8 mouse cellular contexts compared by ENCODE assay signal in the genomic region with DNA sequence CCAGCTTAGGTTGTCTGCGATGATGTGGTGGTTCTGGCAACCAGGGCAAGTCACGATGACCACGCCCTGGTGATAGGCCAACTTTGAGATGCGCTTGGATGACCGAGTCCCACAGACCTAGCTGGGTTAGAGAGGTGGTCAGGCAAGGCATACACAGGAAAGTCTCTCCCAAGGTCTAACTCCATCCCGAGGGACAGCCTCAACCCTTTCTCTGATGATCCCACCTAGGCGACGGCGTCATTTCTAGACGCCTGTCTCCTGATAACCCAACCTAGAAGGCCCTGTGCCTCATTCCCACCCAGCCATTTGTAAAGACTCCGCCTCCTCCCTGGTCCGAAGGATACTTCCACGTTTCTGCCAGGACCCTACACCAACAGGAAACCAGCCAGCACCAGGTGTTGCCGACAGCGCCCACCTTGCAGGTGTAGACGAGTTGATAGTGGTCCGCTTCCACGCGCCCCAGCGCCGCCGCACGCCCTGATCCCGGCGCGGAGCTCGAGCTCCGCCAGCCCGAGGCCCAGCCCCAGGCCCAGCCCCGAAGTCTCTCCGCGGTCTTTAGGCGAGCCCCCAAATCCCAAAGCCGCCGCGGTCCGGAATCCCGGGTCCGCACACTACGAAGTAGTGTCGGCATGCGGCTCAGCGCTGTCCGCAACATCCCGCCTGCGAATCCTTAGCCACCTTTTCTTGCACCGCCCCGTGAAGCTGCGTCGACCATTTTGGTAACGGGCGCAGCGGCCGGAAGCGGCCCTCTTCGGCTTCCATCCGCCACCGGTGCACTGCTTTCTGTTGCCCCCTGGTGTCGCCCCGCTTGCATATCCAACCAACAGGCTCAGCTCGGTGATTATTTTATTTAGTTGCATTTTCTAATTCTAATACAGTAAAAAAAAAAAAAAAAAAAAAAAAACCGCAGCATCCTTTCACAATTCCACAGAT. TPM values are rescaled to one million over a fixed set of nuclear protein-coding genes. Genes with fewer than 3 reads are reported as not detected.
A peak's percentile ranks its signal among the peaks of the same experiment; 100 is the strongest.
DNase-seq lines count a peak whose midpoint lies in the region; ATAC-seq lines count a peak whose summit lies in the region.

A gene (minus strand): TSS at position 753 of the 933 bp plus-strand sequence.

- peak; percentile 88 for DNase-seq in adipocyte (ENCODE audit: low spot score)
- peak; percentile 96 for DNase-seq in embryo, embryonic 10 days (ENCODE audit: low spot score)
- DNase-seq in gastrocnemius, postnatal 14 days = peak; percentile 93
- peak; percentile 93 to 96 for DNase-seq in left cerebral cortex, postnatal 10 days (ENCODE audit: extremely low spot score in 1 of 2, low spot score in 2 of 2)
- peak; percentile 93 for DNase-seq in right cerebral cortex, postnatal 25 days
- peak; percentile 90 to 93 for DNase-seq in urinary bladder, postnatal 4 days (ENCODE audit: low spot score in 2 of 2)

- peak; percentile 89 for ATAC-seq in inflammation-experienced regulatory T-cells, adult 6 months
- ATAC-seq in megakaryocyte-erythroid progenitor cell, adult 5-6 weeks (replicated peaks; ENCODE audit: low FRiP score, low TSS enrichment, poor library complexity, severe bottlenecking) = peak; percentile 83

- intact Hi-C loops in gastrocnemius, postnatal 14 days (cut with DNase I; ENCODE audit: low total_unique reads) = no loop called here
- intact Hi-C loops in left cerebral cortex, postnatal 10 days (cut with DNase I) = no loop called here

RNA-seq across cellular contexts. Expression of the gene that starts here (rescaled TPM):
- total RNA-seq in gastrocnemius, postnatal 14 days (2021) = 10 to 100 TPM; 17.0 to 17.6 TPM
- 1 to 10 TPM; 7.6 to 8.7 (median 7.6) TPM for polyA plus RNA-seq in inflammation-experienced regulatory T-cells, adult 6 months (2017; shearing (Covaris generic))
- 10 to 100 TPM; 26.7 to 27.6 TPM for total RNA-seq in left cerebral cortex, postnatal 10 days (2021)
- total RNA-seq in megakaryocyte-erythroid progenitor cell, adult 5-6 weeks (2014; fragmentation: Nextera tagmentation) = 12.7 and 20.7 TPM in 2 replicates
- total RNA-seq in megakaryocyte-erythroid progenitor cell, adult 5-6 weeks (2017) = 9.4 and 15.3 TPM in 2 replicates

Comparison
In these comparisons a context has a peak if more than half of its experiments do, and no peak if none do; other contexts are left out.
1. Peak in every context shown above with its lines: DNase-seq and ATAC-seq.